Mouse (Mus musculus) forebrain, embryonic 10.5 days (tissue): ENCODE data around the gene Tpte. TPM values are rescaled to one million over a fixed set of nuclear protein-coding genes. Genes with fewer than 3 reads are reported as not detected.
A peak's percentile ranks its signal among the peaks of the same experiment; 100 is the strongest.
"Not testable (repeated sequence)": the region's sequence is repeated elsewhere in the genome, so short reads cannot be mapped to it uniquely, and the experiment has no call there.

Experiments
- DNase-seq: peaks from one replicate; pipeline ENCODE4 v3.0.0-alpha.2; 2017; ENCODE audit warnings: low spot score; ENCODE audit errors: extremely low spot score
- H3K27ac ChIP-seq: fragments of 300-500 bp; sonication (generic); 2 replicates; pipeline ENCODE4 v1.5.1; 2016; ENCODE audit warnings: mild to moderate bottlenecking
- H3K27me3 ChIP-seq: fragments of 300-500 bp; sonication (generic); 2 replicates; pipeline ENCODE4 v1.6.1; 2016; ENCODE audit warnings: mild to moderate bottlenecking; ENCODE audit not compliant: poor library complexity, severe bottlenecking
- H3K36me3 ChIP-seq: fragments of 300-500 bp; sonication (generic); replicated peaks from 2 replicates; pipeline ENCODE4 v1.6.1; 2016; ENCODE audit warnings: mild to moderate bottlenecking, moderate library complexity
- H3K4me1 ChIP-seq: fragments of 300-500 bp; sonication (generic); 2 replicates; pipeline ENCODE4 v1.6.1; 2016
- H3K4me3 ChIP-seq: fragments of 300-500 bp; sonication (generic); 2 replicates; pipeline ENCODE4 v1.5.1; 2016; ENCODE audit warnings: mild to moderate bottlenecking, moderate library complexity
- H3K9me3 ChIP-seq: fragments of 300-500 bp; sonication (generic); 2 replicates; pipeline ENCODE4 v1.6.1; 2016; ENCODE audit warnings: mild to moderate bottlenecking, moderate library complexity
- WGBS: fragments of 180-500 bp; shearing (Covaris S2); methylation state at CpG from one replicate; pipeline ENCODE4 v1.1.7; 2016; 5-methylcytosine and 5-hydroxymethylcytosine counted together
- polyA plus RNA-seq: library from polyadenylated mRNA; unstranded; fragments of >200 nt; fragmentation: Nextera tagmentation; extraction: Ambion mirVana; gene quantifications from 2 replicates; pipeline ENCODE4 v1.2.1, GENCODE M21; 2016

The Tpte gene
- polyA plus RNA-seq, 1 experiment from 2014 or later: not detected

- no peaks in the 10 kb centered on the region for H3K9me3 ChIP-seq
- H3K4me3 ChIP-seq: no peak overlapping the region
- 90% methylated on average over 3 of the region's 3 CpGs for WGBS
These were observed 10.1 kb upstream of the Tpte start for GRCm38 (mm10) chr8:22273142-22273541.

GRCm38 (mm10) chr8:22274641-22275040 lies 8.6 kb upstream of the Tpte start:
- WGBS: 78% methylated on average over 10 of the region's 10 CpGs
- Histone ChIP-seq H3K36me3 (no peaks in the 10 kb centered on the region), H3K9me3 (no peaks in the 10 kb centered on the region), H3K27ac (no peak overlapping the region), H3K27me3 (no peaks in the 10 kb centered on the region), H3K4me3 (no peak overlapping the region), H3K4me1 (no peaks in the 10 kb centered on the region)
- DNase-seq: no peak

More at GRCm38 (mm10) chr8:22273142-22273541, 10.1 kb upstream of the Tpte start:
- Histone ChIP-seq H3K27me3 (no peaks in the 10 kb centered on the region), H3K27ac (no peak overlapping the region), H3K4me1 (no peaks in the 10 kb centered on the region), H3K36me3 (no peaks in the 10 kb centered on the region)
- no peak for DNase-seq

GRCm38 (mm10) chr8:22302326-22302725 lies 19.1 kb downstream of the Tpte start:
- no peak overlapping the region for H3K4me3 ChIP-seq
- H3K4me1 ChIP-seq: peaks cover 10% of the 10 kb centered on the region
- H3K9me3 ChIP-seq: no peaks in the 10 kb centered on the region
- 72% methylated on average over 2 of the region's 2 CpGs for WGBS
- no peaks in the 10 kb centered on the region for H3K27me3 ChIP-seq
- no peaks in the 10 kb centered on the region for H3K36me3 ChIP-seq
- DNase-seq: no peak
- no peak overlapping the region for H3K27ac ChIP-seq

GRCm38 (mm10) chr8:22302896-22303306 lies 19.7 kb downstream of the Tpte start:
- peak overlapping the region; percentile 34 for H3K4me3 ChIP-seq
- peaks cover 10% of the 10 kb centered on the region for H3K4me1 ChIP-seq
- no peaks in the 10 kb centered on the region for H3K9me3 ChIP-seq
- no peaks in the 10 kb centered on the region for H3K36me3 ChIP-seq
- peak overlapping the region; percentile 62 for H3K27ac ChIP-seq
- peak; percentile 18 for DNase-seq
- WGBS: 20% methylated on average over 7 of the region's 7 CpGs
- no peaks in the 10 kb centered on the region for H3K27me3 ChIP-seq

- WGBS: 89% methylated on average over 9 of the region's 9 CpGs
- H3K9me3 ChIP-seq, H3K4me1 ChIP-seq, H3K36me3 ChIP-seq, H3K27ac ChIP-seq, DNase-seq, H3K4me3 ChIP-seq, H3K27me3 ChIP-seq: not testable (repeated sequence)
These were observed 20.8 kb downstream of the Tpte start for GRCm38 (mm10) chr8:22304045-22304444.

- peaks cover 10% of the 10 kb centered on the region for H3K4me1 ChIP-seq
- no peaks in the 10 kb centered on the region for H3K36me3 ChIP-seq
- no peaks in the 10 kb centered on the region for H3K27me3 ChIP-seq
- H3K4me3 ChIP-seq: no peak overlapping the region
- H3K9me3 ChIP-seq: no peaks in the 10 kb centered on the region
- WGBS: 86% methylated on average over 10 of the region's 10 CpGs
- DNase-seq: no peak
- no peak overlapping the region for H3K27ac ChIP-seq
These were observed 23.8 kb downstream of the Tpte start for GRCm38 (mm10) chr8:22306999-22307398.

GRCm38 (mm10) chr8:22311446-22311845 lies 28.2 kb downstream of the Tpte start:
- DNase-seq: no peak
- no peaks in the 10 kb centered on the region for H3K9me3 ChIP-seq
- H3K36me3 ChIP-seq: no peaks in the 10 kb centered on the region
- WGBS: 76% methylated on average over 9 of the region's 9 CpGs
- no peaks in the 10 kb centered on the region for H3K27me3 ChIP-seq
- H3K4me1 ChIP-seq: no peaks in the 10 kb centered on the region
- no peak overlapping the region for H3K4me3 ChIP-seq
- H3K27ac ChIP-seq: no peak overlapping the region

- Histone ChIP-seq H3K4me3 (no peak overlapping the region), H3K9me3 (no peaks in the 10 kb centered on the region), H3K27ac (no peak overlapping the region), H3K4me1 (no peaks in the 10 kb centered on the region), H3K36me3 (no peaks in the 10 kb centered on the region), H3K27me3 (no peaks in the 10 kb centered on the region)
- no peak for DNase-seq
- whole genome bisulfite sequencing: 89% methylated on average over 13 of the region's 13 CpGs
These were observed 52.2 kb downstream of the Tpte start for GRCm38 (mm10) chr8:22335426-22335825.

GRCm38 (mm10) chr8:22359359-22359758 lies 76.1 kb downstream of the Tpte start:
- 91% methylated on average over 6 of the region's 6 CpGs for WGBS

GRCm38 (mm10) chr8:22359882-22360281 lies 76.6 kb downstream of the Tpte start:
- no peak overlapping the region for H3K4me3 ChIP-seq
- no peaks in the 10 kb centered on the region for H3K27me3 ChIP-seq
- 91% methylated on average over 6 of the region's 6 CpGs for WGBS
- H3K36me3 ChIP-seq: no peaks in the 10 kb centered on the region
- DNase-seq: no peak
- no peak overlapping the region for H3K27ac ChIP-seq
- H3K4me1 ChIP-seq: no peaks in the 10 kb centered on the region
- H3K9me3 ChIP-seq: no peaks in the 10 kb centered on the region

More at GRCm38 (mm10) chr8:22359359-22359758, 76.1 kb downstream of the Tpte start:
- Histone ChIP-seq H3K4me3 (no peak overlapping the region), H3K4me1 (no peaks in the 10 kb centered on the region), H3K36me3 (no peaks in the 10 kb centered on the region), H3K27ac (no peak overlapping the region), H3K9me3 (no peaks in the 10 kb centered on the region), H3K27me3 (no peaks in the 10 kb centered on the region)
- no peak for DNase-seq

GRCm38 (mm10) chr8:22376311-22376710 lies 93.1 kb downstream of the Tpte start:
- H3K27ac ChIP-seq: no peak overlapping the region
- no peak overlapping the region for H3K4me3 ChIP-seq
- H3K9me3 ChIP-seq: no peaks in the 10 kb centered on the region
- peaks cover 10% of the 10 kb centered on the region for H3K36me3 ChIP-seq
- DNase-seq: no peak
- H3K27me3 ChIP-seq: no peaks in the 10 kb centered on the region
- H3K4me1 ChIP-seq: no peaks in the 10 kb centered on the region
- 92% methylated on average over 5 of the region's 5 CpGs for WGBS

GRCm38 (mm10) chr8:22376903-22377302 lies 93.7 kb downstream of the Tpte start:
- DNase-seq: peak; percentile 47
- Histone ChIP-seq H3K27me3 (no peaks in the 10 kb centered on the region), H3K27ac (no peak overlapping the region), H3K4me1 (no peaks in the 10 kb centered on the region), H3K9me3 (no peaks in the 10 kb centered on the region), H3K4me3 (no peak overlapping the region), H3K36me3 (peaks cover 16% of the 10 kb centered on the region)
- 39% methylated on average over 5 of the region's 5 CpGs for WGBS

GRCm38 (mm10) chr8:22380934-22381333 lies 97.7 kb downstream of the Tpte start:
- peaks cover 52% of the 10 kb centered on the region for H3K36me3 ChIP-seq

More at GRCm38 (mm10) chr8:22380934-22381333, 97.7 kb downstream of the Tpte start:
- Histone ChIP-seq H3K9me3 (no peaks in the 10 kb centered on the region), H3K4me1 (no peaks in the 10 kb centered on the region), H3K27me3 (no peaks in the 10 kb centered on the region), H3K27ac (no peak overlapping the region), H3K4me3 (no peak overlapping the region)
- no peak for DNase-seq
- 95% methylated on average over 11 of the region's 11 CpGs for WGBS
